In the genomic region with DNA sequence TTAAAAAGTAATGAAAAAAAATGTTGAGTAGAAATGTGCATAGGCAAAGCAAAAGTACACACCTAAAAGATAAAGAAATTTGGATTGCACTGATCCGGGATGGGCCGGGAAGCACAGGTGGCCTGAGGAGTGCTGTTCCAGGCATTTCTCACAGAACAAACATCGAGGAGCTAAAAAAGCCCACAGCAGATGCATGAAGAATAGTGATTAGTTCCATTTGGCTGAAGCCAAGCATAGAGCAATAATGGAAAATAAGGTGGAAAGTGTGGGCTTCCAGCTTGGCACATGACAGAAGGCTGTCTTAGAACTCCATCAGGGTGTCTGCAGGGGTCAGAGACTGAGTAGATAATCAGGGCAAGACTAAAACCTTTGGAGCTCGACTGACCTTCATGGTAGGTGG, we compare ENCODE assay signal across 27 mouse cellular contexts.
DNase-seq lines count a peak whose midpoint lies in the region; ATAC-seq and TF ChIP-seq lines count a peak whose summit lies in the region.
"Had no signal": no experiment of that assay in that cellular context is flagged by ENCODE, and none has a peak within 500 bp of the region (broad histone marks: within the 10 kb centered on the region; RNA-seq: fewer than 3 reads in every experiment).

No protein-coding gene starts in this region.

- no peaks in the 10 kb centered on the region for H3K4me1 ChIP-seq in forebrain, embryonic 11.5 days (replicated peaks; ENCODE audit: control insufficient read depth, insufficient read depth, low read length)
- H3K4me1 ChIP-seq in forebrain, postnatal 0 days (ENCODE audit: insufficient read depth): 0 out of 2 replicates have a peak, but pooled peaks cover 3% of the 10 kb centered on the region
- peaks cover 17% of the 10 kb centered on the region for H3K4me1 ChIP-seq in kidney, embryonic 14.5 days (ENCODE audit: control insufficient read depth, insufficient read depth, low read length)
- peaks cover 11% of the 10 kb centered on the region; the same call in 1 of the 2 replicates for H3K4me1 ChIP-seq in forebrain, embryonic 15.5 days
- H3K4me1 ChIP-seq: heart, embryonic 13.5 days; liver, embryonic 12.5 days; megakaryocyte, embryonic 14.5 days had no signal

- H3K27ac ChIP-seq in forebrain, embryonic 11.5 days (ENCODE audit: low read depth, low read length): no peak overlapping the region
- H3K27ac ChIP-seq in forebrain, postnatal 0 days (ENCODE audit: low read depth, low read length): no peak overlapping the region
- H3K27ac ChIP-seq in kidney, embryonic 14.5 days (ENCODE audit: low read depth, low read length): peak overlapping the region; percentile 17; the same call in 1 of the 2 replicates
- H3K27ac ChIP-seq in forebrain, embryonic 15.5 days (replicated peaks): no peak overlapping the region
- H3K27ac ChIP-seq: heart, embryonic 13.5 days; hindbrain, embryonic 15.5 days; kidney, postnatal 0 days; liver, embryonic 12.5 days; midbrain, embryonic 12.5 days; neural tube, embryonic 15.5 days had no signal

- no peaks in the 10 kb centered on the region for H3K36me3 ChIP-seq in forebrain, embryonic 11.5 days (ENCODE audit: control insufficient read depth, insufficient read depth, low read length)
- no peaks in the 10 kb centered on the region for H3K36me3 ChIP-seq in forebrain, postnatal 0 days (ENCODE audit: insufficient read depth)
- no peaks in the 10 kb centered on the region for H3K36me3 ChIP-seq in kidney, embryonic 14.5 days (ENCODE audit: control insufficient read depth, insufficient read depth, low read length)
- no peaks in the 10 kb centered on the region for H3K36me3 ChIP-seq in forebrain, embryonic 15.5 days
- H3K36me3 ChIP-seq: G1E; heart, embryonic 13.5 days; hindbrain, embryonic 15.5 days; liver, embryonic 12.5 days; midbrain, embryonic 12.5 days; neural tube, embryonic 15.5 days had no signal

- no peak for DNase-seq in forebrain, embryonic 11.5 days (ENCODE audit: low spot score)
- no peak for DNase-seq in forebrain, postnatal 0 days
- no peak for DNase-seq in kidney, postnatal 25 days
- peak; percentile 25 for DNase-seq in brain, adult 2 months (ENCODE audit: low read depth, low spot score)
- DNase-seq in left cerebral cortex, postnatal 14 days (ENCODE audit: low spot score in 2 of 2): no peak
- no peak for DNase-seq in left cerebral cortex, postnatal 25 days (ENCODE audit: low spot score in 2 of 2)
- DNase-seq: adrenal gland, postnatal 14 days; cerebellum, adult 18-20 months; cerebellum, postnatal 36 days; gastrocnemius, postnatal 10 days; heart, postnatal 10 days; left cerebral cortex, postnatal 4 days; liver, postnatal 0 days; lung, postnatal 36 days; right cerebral cortex, adult 18-20 months; spleen, adult 18-20 months; thymus, postnatal 14 days had no signal

- H3K9ac ChIP-seq in forebrain, embryonic 11.5 days (ENCODE audit: low read length): no peak overlapping the region
- no peak overlapping the region for H3K9ac ChIP-seq in forebrain, postnatal 0 days
- H3K9ac ChIP-seq in kidney, embryonic 14.5 days (ENCODE audit: low read depth, low read length): no peak overlapping the region
- no peak overlapping the region for H3K9ac ChIP-seq in forebrain, embryonic 15.5 days (replicated peaks)
- H3K9ac ChIP-seq: heart, embryonic 13.5 days; hindbrain, embryonic 15.5 days; liver, embryonic 12.5 days; liver, postnatal 0 days; midbrain, embryonic 12.5 days; neural tube, embryonic 15.5 days had no signal

- WGBS in forebrain, embryonic 11.5 days: 48% methylated on average over 4 of the region's 4 CpGs
- WGBS in forebrain, postnatal 0 days: 29% methylated on average over 4 of the region's 4 CpGs
- 67% methylated on average over 4 of the region's 4 CpGs for WGBS in kidney, embryonic 14.5 days
- WGBS in forebrain, embryonic 15.5 days: 22% methylated on average over 4 of the region's 4 CpGs

- no peaks in the 10 kb centered on the region for H3K9me3 ChIP-seq in forebrain, embryonic 11.5 days (ENCODE audit: control insufficient read depth, low read length)
- no peaks in the 10 kb centered on the region for H3K9me3 ChIP-seq in forebrain, postnatal 0 days (ENCODE audit: low read length)
- H3K9me3 ChIP-seq in kidney, embryonic 14.5 days (ENCODE audit: control insufficient read depth, low read length): no peaks in the 10 kb centered on the region
- no peaks in the 10 kb centered on the region for H3K9me3 ChIP-seq in forebrain, embryonic 15.5 days
- H3K9me3 ChIP-seq: G1E; heart, embryonic 13.5 days; hindbrain, embryonic 15.5 days; liver, embryonic 12.5 days; midbrain, embryonic 12.5 days; neural tube, embryonic 15.5 days had no signal

- intact Hi-C loops in left cerebral cortex, postnatal 14 days (cut with DNase I): no loop called here
- intact Hi-C loops in left cerebral cortex, postnatal 25 days (cut with DNase I): no loop called here

- H3K4me2 ChIP-seq in forebrain, embryonic 11.5 days (ENCODE audit: low read depth, low read length, severe bottlenecking): no peak overlapping the region
- no peak overlapping the region for H3K4me2 ChIP-seq in forebrain, postnatal 0 days (ENCODE audit: low read depth)
- no peak overlapping the region for H3K4me2 ChIP-seq in kidney, embryonic 14.5 days (replicated peaks; ENCODE audit: low read depth, low read length)
- H3K4me2 ChIP-seq in forebrain, embryonic 15.5 days (replicated peaks): no peak overlapping the region
- H3K4me2 ChIP-seq: heart, embryonic 13.5 days; hindbrain, embryonic 15.5 days; liver, embryonic 12.5 days; midbrain, embryonic 12.5 days; neural tube, embryonic 15.5 days had no signal

- no peak for TF ChIP-seq CTCF in forebrain, postnatal 0 days (IDR thresholded peaks at IDR 0.05; ENCODE audit: low read depth)

- H3K4me3 ChIP-seq in forebrain, embryonic 11.5 days (ENCODE audit: low read depth, low read length): no peak overlapping the region
- no peak overlapping the region for H3K4me3 ChIP-seq in forebrain, postnatal 0 days (ENCODE audit: low read depth, low read length)
- H3K4me3 ChIP-seq in kidney, embryonic 14.5 days (ENCODE audit: low read length): no peak overlapping the region
- no peak overlapping the region for H3K4me3 ChIP-seq in forebrain, embryonic 15.5 days
- H3K4me3 ChIP-seq: heart, embryonic 13.5 days; hindbrain, embryonic 15.5 days; liver, embryonic 12.5 days; megakaryocyte, embryonic 14.5 days; midbrain, embryonic 12.5 days; neural tube, embryonic 15.5 days had no signal

- no peaks in the 10 kb centered on the region for H3K27me3 ChIP-seq in forebrain, embryonic 11.5 days (ENCODE audit: control insufficient read depth, insufficient read depth, low read length)
- H3K27me3 ChIP-seq in forebrain, postnatal 0 days (ENCODE audit: insufficient read depth, low read length): no peaks in the 10 kb centered on the region
- H3K27me3 ChIP-seq in kidney, embryonic 14.5 days (ENCODE audit: control insufficient read depth, insufficient read depth, low read length): no peaks in the 10 kb centered on the region
- no peaks in the 10 kb centered on the region for H3K27me3 ChIP-seq in forebrain, embryonic 15.5 days
- H3K27me3 ChIP-seq: heart, embryonic 13.5 days; hindbrain, embryonic 15.5 days; liver, embryonic 12.5 days; megakaryocyte, embryonic 14.5 days; midbrain, embryonic 12.5 days; neural tube, embryonic 15.5 days had no signal

- peak; percentile 46; the same call in 1 of the 2 replicates for ATAC-seq in forebrain, embryonic 11.5 days (replicated peaks; ENCODE audit: low FRiP score)
- ATAC-seq in forebrain, postnatal 0 days: no peak
- ATAC-seq in kidney, embryonic 14.5 days (ENCODE audit: low FRiP score, low TSS enrichment): 0 out of 2 replicates have a peak, but pooled peaks have one; percentile 48
- peak; percentile 35; the same call in 1 of the 2 replicates for ATAC-seq in forebrain, embryonic 15.5 days (replicated peaks)
- ATAC-seq: liver, embryonic 12.5 days; liver, postnatal 0 days had no signal
